Mouse (Mus musculus): ENCODE data around the gene Sh3pxd2b. TPM values are rescaled to one million over a fixed set of nuclear protein-coding genes. Genes with fewer than 3 reads are reported as not detected.

The Sh3pxd2b gene
- total and polyA plus RNA-seq, 3 experiments = 2.4 to 13.2 (median 6.7) TPM

DNA sequence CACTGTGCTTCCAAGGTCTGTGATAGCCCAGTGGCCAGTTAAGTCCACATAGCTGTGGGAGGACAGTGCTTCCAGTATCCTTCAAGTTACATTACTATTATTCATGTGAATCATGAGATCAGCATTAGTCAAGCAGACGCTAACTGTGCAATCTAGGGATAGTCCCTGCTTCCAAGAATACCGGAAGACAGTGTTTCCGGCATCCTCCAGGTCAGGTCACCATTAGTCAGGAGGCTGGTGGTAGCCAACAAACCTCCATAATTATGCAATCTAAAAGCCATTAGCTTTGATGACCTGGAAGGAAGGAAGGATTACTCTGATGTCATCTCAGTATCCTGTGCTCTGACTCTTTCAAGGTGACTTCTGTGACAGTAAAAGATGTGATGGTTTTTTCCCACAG lies 57.1 kb downstream of the Sh3pxd2b start:
- Histone ChIP-seq H3K4me2 (ENCODE audit: insufficient read depth, low read depth, poor library complexity, severe bottlenecking) (no peak overlapping the region), H3K4me3 (replicated peaks in 1 of 3; ENCODE audit: low read depth in 2 of 3, low read length in 2 of 3, poor library complexity in 1 of 3) (no peak overlapping the region), H3K79me2 (replicated peaks; ENCODE audit: control insufficient read depth, extremely low read depth, insufficient read depth, poor library complexity, severe bottlenecking) (no peaks in the 10 kb centered on the region), H3K27me3 (replicated peaks) (no peaks in the 10 kb centered on the region), H3K9ac (ENCODE audit: insufficient read depth, low read depth) (no peak overlapping the region), H3K9me3 (replicated peaks; ENCODE audit: low read length) (no peaks in the 10 kb centered on the region), H3K36me3 (replicated peaks in 1 of 2; ENCODE audit: control insufficient read depth in 1 of 2, insufficient read depth in 1 of 2, low read length in 1 of 2) (peaks cover 0 to 67% of the 10 kb centered on the region in 2 experiments), H3K4me1 (ENCODE audit: control insufficient read depth in 1 of 2, insufficient read depth in 2 of 2) (peaks cover 0 to 7% of the 10 kb centered on the region in 2 experiments; a peak in 2 of 4 replicates), H3K27ac (ENCODE audit: insufficient read depth, low read depth) (no peak overlapping the region)
- in situ Hi-C loops (cut with MboI; ENCODE audit: low pct_ligation_motif_present, low pct_unique_long_range_greater_than_20kb, low sequenced_read_pairs) (no loop called here), dilution Hi-C loops (cut with MboI; ENCODE audit: extremely low pct_ligation_motif_present, extremely low pct_unique_long_range_greater_than_20kb, low sequenced_read_pairs) (no loop called here)
- no peak for DNase-seq (ENCODE audit: extremely low read depth)
- TF ChIP-seq CHD2 (IDR thresholded peaks at IDR 0.05; ENCODE audit: low read length) (no peak), TBP (conservative IDR thresholded peaks at IDR 0.05; ENCODE audit: low read depth, low read length) (no peak), GABPA (IDR thresholded peaks at IDR 0.05; ENCODE audit: insufficient replicate concordance, low read depth, low read length) (no peak), PAX5 (IDR thresholded peaks at IDR 0.05; ENCODE audit: low read length) (no peak), BHLHE40 (IDR thresholded peaks at IDR 0.05; ENCODE audit: low read depth, low read length) (no peak), KAT2A (IDR thresholded peaks at IDR 0.05; ENCODE audit: insufficient replicate concordance, low read length) (no peak), MYC (IDR thresholded peaks at IDR 0.05; ENCODE audit: low read depth, low read length) (no peak), IRF4 (IDR thresholded peaks at IDR 0.05; ENCODE audit: low read depth, low read length) (no peak), ELF1 (IDR thresholded peaks at IDR 0.05; ENCODE audit: low read depth, low read length) (no peak), NELFE (IDR thresholded peaks at IDR 0.05; ENCODE audit: low read depth, low read length) (no peak), CTCF (conservative IDR thresholded peaks at IDR 0.05 in 1 of 2, IDR thresholded peaks at IDR 0.05 in 1 of 2; ENCODE audit: low read depth in 2 of 2, low read length in 2 of 2) (no peak), E2F4 (IDR thresholded peaks at IDR 0.05; ENCODE audit: insufficient replicate concordance, low read depth, low read length) (no peak), MXI1 (IDR thresholded peaks at IDR 0.05; ENCODE audit: low read depth, low read length) (no peak), EP300 (IDR thresholded peaks at IDR 0.05; ENCODE audit: low read length) (no peak), USF1 (IDR thresholded peaks at IDR 0.05; ENCODE audit: low read depth, low read length) (no peak), ETS1 (conservative IDR thresholded peaks at IDR 0.05; ENCODE audit: low read depth, low read length) (no peak), SIN3A (IDR thresholded peaks at IDR 0.05; ENCODE audit: low read length) (no peak)

GRCm38 (mm10) chr11:32407863-32408262 lies 60.2 kb downstream of the Sh3pxd2b start:
- Histone ChIP-seq H3K4me1 (ENCODE audit: control insufficient read depth in 1 of 2, insufficient read depth in 2 of 2) (peaks cover 0 to 9% of the 10 kb centered on the region in 2 experiments; a peak in 2 of 4 replicates), H3K4me3 (replicated peaks in 1 of 3; ENCODE audit: low read depth in 2 of 3, low read length in 2 of 3, poor library complexity in 1 of 3) (no peak overlapping the region), H3K79me2 (replicated peaks; ENCODE audit: control insufficient read depth, extremely low read depth, insufficient read depth, poor library complexity, severe bottlenecking) (no peaks in the 10 kb centered on the region), H3K36me3 (replicated peaks in 1 of 2; ENCODE audit: control insufficient read depth in 1 of 2, insufficient read depth in 1 of 2, low read length in 1 of 2) (peaks cover 0 to 68% of the 10 kb centered on the region in 2 experiments), H3K9ac (ENCODE audit: insufficient read depth, low read depth) (no peak overlapping the region), H3K27me3 (replicated peaks) (no peaks in the 10 kb centered on the region), H3K27ac (ENCODE audit: insufficient read depth, low read depth) (no peak overlapping the region), H3K9me3 (replicated peaks; ENCODE audit: low read length) (no peaks in the 10 kb centered on the region), H3K4me2 (ENCODE audit: insufficient read depth, low read depth, poor library complexity, severe bottlenecking) (no peak overlapping the region)
- no peak for DNase-seq (ENCODE audit: extremely low read depth)
- dilution Hi-C loops (cut with MboI; ENCODE audit: extremely low pct_ligation_motif_present, extremely low pct_unique_long_range_greater_than_20kb, low sequenced_read_pairs) (no loop called here), in situ Hi-C loops (cut with MboI; ENCODE audit: low pct_ligation_motif_present, low pct_unique_long_range_greater_than_20kb, low sequenced_read_pairs) (no loop called here)
- no peak for TF ChIP-seq RAD21 (IDR thresholded peaks at IDR 0.05; ENCODE audit: low read depth, low read length)
- TF ChIP-seq KAT2A (IDR thresholded peaks at IDR 0.05; ENCODE audit: insufficient replicate concordance, low read length) = no peak
- TF ChIP-seq MAFK (IDR thresholded peaks at IDR 0.05; ENCODE audit: insufficient replicate concordance, low read length) = no peak
- TF ChIP-seq NELFE (IDR thresholded peaks at IDR 0.05; ENCODE audit: low read depth, low read length) = no peak
- no peak for TF ChIP-seq USF2 (conservative IDR thresholded peaks at IDR 0.05; ENCODE audit: low read depth, low read length)
- TF ChIP-seq ZMIZ1 (IDR thresholded peaks at IDR 0.05; ENCODE audit: low read depth, low read length) = no peak
- TF ChIP-seq HCFC1 (IDR thresholded peaks at IDR 0.05; ENCODE audit: low read depth, low read length) = no peak
- no peak for TF ChIP-seq NRF1 (IDR thresholded peaks at IDR 0.05; ENCODE audit: low read depth, low read length)
- TF ChIP-seq CTCF (conservative IDR thresholded peaks at IDR 0.05 in 1 of 2, IDR thresholded peaks at IDR 0.05 in 1 of 2; ENCODE audit: low read depth in 2 of 2, low read length in 2 of 2) = no peak
- TF ChIP-seq ZKSCAN1 (IDR thresholded peaks at IDR 0.05; ENCODE audit: borderline replicate concordance, low read depth, low read length) = no peak
- TF ChIP-seq POLR2AphosphoS2 (IDR thresholded peaks at IDR 0.05; ENCODE audit: low read depth, low read length) = no peak
- no peak for TF ChIP-seq MEF2A (IDR thresholded peaks at IDR 0.05; ENCODE audit: borderline replicate concordance, low read depth, low read length)
- TF ChIP-seq UBTF (IDR thresholded peaks at IDR 0.05; ENCODE audit: low read depth, low read length) = no peak
- no peak for TF ChIP-seq TBP (conservative IDR thresholded peaks at IDR 0.05; ENCODE audit: low read depth, low read length)
- no peak for TF ChIP-seq IRF4 (IDR thresholded peaks at IDR 0.05; ENCODE audit: low read depth, low read length)
- no peak for TF ChIP-seq GABPA (IDR thresholded peaks at IDR 0.05; ENCODE audit: insufficient replicate concordance, low read depth, low read length)
- TF ChIP-seq RCOR1 (conservative IDR thresholded peaks at IDR 0.05; ENCODE audit: low read depth, low read length) = no peak
- TF ChIP-seq EP300 (IDR thresholded peaks at IDR 0.05; ENCODE audit: low read length) = no peak
